Mouse (Mus musculus): ENCODE data around the gene Wdr90. TPM values are rescaled to one million over a fixed set of nuclear protein-coding genes. Genes with fewer than 3 reads are reported as not detected.
A peak's percentile ranks its signal among the peaks of the same experiment; 100 is the strongest.

The Wdr90 gene
- polyA plus RNA-seq, 1 experiment = not detected

DNA sequence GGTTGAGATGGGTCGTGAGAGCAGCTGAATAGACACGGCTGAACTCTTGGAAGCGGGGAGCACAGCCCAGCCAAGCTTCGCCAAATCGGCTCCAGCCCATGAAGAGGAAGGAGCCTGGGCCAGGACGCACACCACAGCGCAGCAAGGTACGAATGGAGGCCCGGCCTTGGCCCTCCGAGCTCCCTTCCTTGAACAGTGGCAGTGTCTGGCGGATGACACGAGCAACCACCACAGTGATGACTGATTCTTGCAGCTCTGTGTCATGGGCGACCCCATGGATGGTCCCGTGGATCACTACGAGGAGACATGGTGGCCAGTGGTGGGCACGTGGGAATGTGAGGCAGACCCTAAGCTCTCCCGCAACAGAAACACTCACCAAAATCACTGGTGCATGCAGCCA, 66.3 kb downstream of the Wdr90 start:
- 52% methylated on average over 17 of the region's 17 CpGs for WGBS
- Histone ChIP-seq H3K4me1 (ENCODE audit: control insufficient read depth, insufficient read depth, low read length) (peaks cover 41% of the 10 kb centered on the region), H3K4me3 (ENCODE audit: insufficient read depth, low read depth, low read length) (peak overlapping the region; percentile 17), H3K27ac (ENCODE audit: insufficient read depth, low read depth, low read length) (peak overlapping the region; percentile 70)
- TF ChIP-seq CTCF (IDR thresholded peaks at IDR 0.05; ENCODE audit: insufficient read depth, low read depth, low read length) (no peak), POLR2A (IDR thresholded peaks at IDR 0.05; ENCODE audit: insufficient read depth, low read depth, low read length) (no peak)

Other genes starting within 250 kb of the Wdr90 start
- not detected in 2 replicates for gene Gng13, start 144.3 kb downstream of the Wdr90 start, polyA plus RNA-seq (2012; ENCODE audit: insufficient read depth, insufficient read length, low replicate concordance, missing spikeins)
- gene Chtf18, start 134.1 kb downstream of the Wdr90 start, polyA plus RNA-seq (2012; ENCODE audit: insufficient read depth, insufficient read length, low replicate concordance, missing spikeins) = not detected in 2 replicates
- gene Rpusd1, start 133.8 kb downstream of the Wdr90 start, polyA plus RNA-seq (2012; ENCODE audit: insufficient read depth, insufficient read length, low replicate concordance, missing spikeins) = not detected in 2 replicates
- not detected in 2 replicates for gene Mslnl, start 125.5 kb downstream of the Wdr90 start, polyA plus RNA-seq (2012; ENCODE audit: insufficient read depth, insufficient read length, low replicate concordance, missing spikeins)
- gene Msln, start 107.1 kb downstream of the Wdr90 start, polyA plus RNA-seq (2012; ENCODE audit: insufficient read depth, insufficient read length, low replicate concordance, missing spikeins) = not detected in 2 replicates
- gene Narfl, start 87.7 kb downstream of the Wdr90 start, polyA plus RNA-seq (2012; ENCODE audit: insufficient read depth, insufficient read length, low replicate concordance, missing spikeins) = not detected in 2 replicates
- gene Haghl, start 75.8 kb downstream of the Wdr90 start, polyA plus RNA-seq (2012; ENCODE audit: insufficient read depth, insufficient read length, low replicate concordance, missing spikeins) = not detected in 2 replicates
- gene Ccdc78, start 74.9 kb downstream of the Wdr90 start, polyA plus RNA-seq (2012; ENCODE audit: insufficient read depth, insufficient read length, low replicate concordance, missing spikeins) = not detected in 2 replicates
- not detected in 2 replicates for gene Fam173a, start 68.6 kb downstream of the Wdr90 start, polyA plus RNA-seq (2012; ENCODE audit: insufficient read depth, insufficient read length, low replicate concordance, missing spikeins)
- gene AC134908.4, start 65.8 kb downstream of the Wdr90 start, polyA plus RNA-seq (2012; ENCODE audit: insufficient read depth, insufficient read length, low replicate concordance, missing spikeins) = not detected in 2 replicates
- not detected in 2 replicates for gene Metrn, start 64.4 kb downstream of the Wdr90 start, polyA plus RNA-seq (2012; ENCODE audit: insufficient read depth, insufficient read length, low replicate concordance, missing spikeins)
- gene Fbxl16, start 52.4 kb downstream of the Wdr90 start, polyA plus RNA-seq (2012; ENCODE audit: insufficient read depth, insufficient read length, low replicate concordance, missing spikeins) = not detected in 2 replicates
- gene Wdr24, start 37.9 kb downstream of the Wdr90 start, polyA plus RNA-seq (2012; ENCODE audit: insufficient read depth, insufficient read length, low replicate concordance, missing spikeins) = not detected in 2 replicates
- gene Jmjd8, start 32.6 kb downstream of the Wdr90 start, polyA plus RNA-seq (2012; ENCODE audit: insufficient read depth, insufficient read length, low replicate concordance, missing spikeins) = not detected in 2 replicates
- not detected in 2 replicates for gene Stub1, start 28.1 kb downstream of the Wdr90 start, polyA plus RNA-seq (2012; ENCODE audit: insufficient read depth, insufficient read length, low replicate concordance, missing spikeins)
- not detected in 2 replicates for gene Rhbdl1, start 24.2 kb downstream of the Wdr90 start, polyA plus RNA-seq (2012; ENCODE audit: insufficient read depth, insufficient read length, low replicate concordance, missing spikeins)
- gene Gm20683, start 19.7 kb downstream of the Wdr90 start, polyA plus RNA-seq (2012; ENCODE audit: insufficient read depth, insufficient read length, low replicate concordance, missing spikeins) = not detected in 2 replicates
- gene Rhot2, start 16.6 kb downstream of the Wdr90 start, polyA plus RNA-seq (2012; ENCODE audit: insufficient read depth, insufficient read length, low replicate concordance, missing spikeins) = not detected in 2 replicates
- not detected in 2 replicates for gene Mcrip2, start 7.3 kb upstream of the Wdr90 start, polyA plus RNA-seq (2012; ENCODE audit: insufficient read depth, insufficient read length, low replicate concordance, missing spikeins)
- gene Mettl26, start 13.6 kb upstream of the Wdr90 start, polyA plus RNA-seq (2012; ENCODE audit: insufficient read depth, insufficient read length, low replicate concordance, missing spikeins) = not detected in 2 replicates
- not detected in 2 replicates for gene Wfikkn1, start 19.4 kb upstream of the Wdr90 start, polyA plus RNA-seq (2012; ENCODE audit: insufficient read depth, insufficient read length, low replicate concordance, missing spikeins)
- not detected in 2 replicates for gene Rab40c, start 58.2 kb upstream of the Wdr90 start, polyA plus RNA-seq (2012; ENCODE audit: insufficient read depth, insufficient read length, low replicate concordance, missing spikeins)
- not detected in 2 replicates for gene Pigq, start 83.4 kb upstream of the Wdr90 start, polyA plus RNA-seq (2012; ENCODE audit: insufficient read depth, insufficient read length, low replicate concordance, missing spikeins)
- not detected in 2 replicates for gene Nhlrc4, start 83.5 kb upstream of the Wdr90 start, polyA plus RNA-seq (2012; ENCODE audit: insufficient read depth, insufficient read length, low replicate concordance, missing spikeins)
- gene A930017K11Rik, start 91.1 kb upstream of the Wdr90 start, polyA plus RNA-seq (2012; ENCODE audit: insufficient read depth, insufficient read length, low replicate concordance, missing spikeins) = not detected in 2 replicates
- not detected in 2 replicates for gene Capn15, start 124.3 kb upstream of the Wdr90 start, polyA plus RNA-seq (2012; ENCODE audit: insufficient read depth, insufficient read length, low replicate concordance, missing spikeins)
- gene Rab11fip3, start 208.1 kb upstream of the Wdr90 start, polyA plus RNA-seq (2012; ENCODE audit: insufficient read depth, insufficient read length, low replicate concordance, missing spikeins) = not detected in 2 replicates
- not detected in 2 replicates for gene Decr2, start 228.8 kb upstream of the Wdr90 start, polyA plus RNA-seq (2012; ENCODE audit: insufficient read depth, insufficient read length, low replicate concordance, missing spikeins)
- not detected in 2 replicates for gene Nme4, start 234.1 kb upstream of the Wdr90 start, polyA plus RNA-seq (2012; ENCODE audit: insufficient read depth, insufficient read length, low replicate concordance, missing spikeins)

Measured in olfactory bulb, adult 2 months (tissue).